Mouse (Mus musculus) adrenal gland, postnatal 14 days (tissue): ENCODE data around the gene Mef2b. TPM values are rescaled to one million over a fixed set of nuclear protein-coding genes. Genes with fewer than 3 reads are reported as not detected.

Experiments used
- DNase-seq: peaks from one replicate; pipeline ENCODE4 v3.0.0; 2021; ENCODE audit warnings: mixed read lengths
- long read RNA-seq, 2 experiments: library from polyadenylated mRNA; stranded (forward); transcript quantifications; one replicate each; pipeline ENCODE4 v2.0.0; 2021
- total RNA-seq: library from RNA; stranded (reverse); gene quantifications from 2 replicates; pipeline ENCODE4 v1.2.3, GENCODE M21; 2021

Gene Mef2b
- total RNA-seq, result 0.41 and 0.56 TPM in 2 replicates
- long read RNA-seq, experiment 1, partial matches to known transcripts, result 0 of 8 reads
- long read RNA-seq, experiment 1, other reads (novel, unspliced or antisense), result 8 of 8 reads
- long read RNA-seq, experiment 2, partial matches to known transcripts, result 0 of 3 reads
- long read RNA-seq, experiment 2, other reads (novel, unspliced or antisense), result 3 of 3 reads

DNA sequence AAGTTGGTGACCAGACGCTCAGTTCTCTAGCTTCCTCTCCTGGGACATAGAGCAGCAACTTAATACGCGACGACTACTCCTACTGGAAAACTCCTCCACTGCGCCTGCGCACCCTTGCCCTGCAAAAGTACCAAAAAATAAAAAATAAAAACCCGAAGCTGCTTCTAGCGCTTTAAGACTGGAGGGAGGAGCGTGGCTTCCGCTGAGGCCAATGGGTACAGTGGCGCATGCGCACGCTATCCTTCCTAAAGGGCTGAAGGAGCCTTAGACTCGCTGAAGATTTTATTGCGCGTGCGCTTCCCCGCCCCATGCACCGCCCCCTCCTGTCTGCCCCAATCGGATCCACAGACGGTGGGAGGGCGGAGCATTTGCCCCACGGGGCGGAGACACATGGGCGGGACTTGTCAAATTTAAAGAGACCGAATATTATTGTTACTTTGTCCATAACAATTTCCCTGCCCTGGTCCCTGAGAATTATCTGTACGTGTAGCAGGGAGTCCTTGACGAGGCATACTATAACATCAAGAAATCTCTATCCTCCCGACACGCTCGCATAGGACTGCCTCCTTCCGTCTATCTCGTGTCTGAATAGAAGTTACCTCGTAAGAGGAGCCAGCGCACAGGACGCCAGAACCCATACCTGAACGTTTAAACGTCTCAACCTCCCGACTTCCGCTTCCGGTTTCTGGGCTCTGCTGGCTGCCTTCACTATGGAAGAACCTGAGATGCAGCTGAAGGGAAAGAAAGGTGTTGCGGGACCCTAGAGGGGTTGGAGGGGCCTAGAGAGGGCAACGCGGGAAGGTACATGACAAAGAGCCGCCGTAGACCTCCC lies at the start of gene Mef2b, which contains the start of the genes Rfxank and Borcs8:
Gene Mef2b, plus strand, starts transcription at position 686 of the 832 bp plus-strand sequence.
Gene Rfxank, minus strand, starts transcription at position 129 of the 832 bp plus-strand sequence.
Gene Borcs8, plus strand, starts transcription at position 474 of the 832 bp plus-strand sequence.
- peak; percentile 99 for DNase-seq

GRCm38 (mm10) chr8:70092786-70093185 lies 46.7 kb upstream of the Mef2b start:
- DNase-seq, result no peak

DNA sequence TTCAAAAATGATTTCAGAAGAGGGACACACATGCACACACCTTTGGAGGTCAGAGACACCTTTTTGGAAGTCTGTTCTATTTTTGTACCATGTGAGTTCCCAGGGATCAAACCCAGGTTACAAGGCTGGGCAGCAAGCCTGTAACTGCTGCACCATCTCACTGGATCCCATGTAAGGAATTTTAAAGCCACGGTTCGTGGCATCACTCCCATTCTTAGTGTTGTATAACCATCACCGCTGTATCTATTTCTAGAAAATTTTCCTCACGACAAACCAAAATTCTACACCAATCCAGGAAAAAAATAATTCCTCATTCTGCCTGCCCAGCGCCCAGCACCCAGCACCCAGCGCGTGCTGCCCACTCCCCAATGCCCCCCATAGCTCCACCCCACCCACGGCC lies 40.2 kb upstream of the Mef2b start:
- DNase-seq, result no peak

GRCm38 (mm10) chr8:70100241-70100640 lies 39.3 kb upstream of the Mef2b start:
- no peak for DNase-seq

DNA sequence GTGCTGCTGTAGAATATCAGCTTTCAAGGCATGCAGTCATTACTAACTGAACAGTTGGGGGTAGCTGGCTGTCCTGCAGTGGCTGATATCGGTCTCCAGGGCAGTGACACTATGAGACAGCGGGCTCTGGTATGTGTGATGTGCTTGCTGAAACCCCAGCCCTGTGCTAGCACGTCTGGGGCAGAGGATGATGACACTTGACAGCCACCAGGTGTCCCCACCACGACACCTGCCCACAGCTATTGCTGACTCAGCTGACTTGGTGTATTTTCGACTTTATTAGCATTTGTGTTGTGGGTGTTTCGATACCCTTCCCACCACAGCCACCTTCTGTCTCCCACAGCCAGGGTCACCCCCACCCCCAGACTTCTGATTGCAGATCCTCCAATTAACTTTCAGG lies 35.0 kb upstream of the Mef2b start:
- DNase-seq, result peak; percentile 61

- no peak for DNase-seq
Measured at GRCm38 (mm10) chr8:70104922-70105321, 34.6 kb upstream of the Mef2b start.

DNA sequence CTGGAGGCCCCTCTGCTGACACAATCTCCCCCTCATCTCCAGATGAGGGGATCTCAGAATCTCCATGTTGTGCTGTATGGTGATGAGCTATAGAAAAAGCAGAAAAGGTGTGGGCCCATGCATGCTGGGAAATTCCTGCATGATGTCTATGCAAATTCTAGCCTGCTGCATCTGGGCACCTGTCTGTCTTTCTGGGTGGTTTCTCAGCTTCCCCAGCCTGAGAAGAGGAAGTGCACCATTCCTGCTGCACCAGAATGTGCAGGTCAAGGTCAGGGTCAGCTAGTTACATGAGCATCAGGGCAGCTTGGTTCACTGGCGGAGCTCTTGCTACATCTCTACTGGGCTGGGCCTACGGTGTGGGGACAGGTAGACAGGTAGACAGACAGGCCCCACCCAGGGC lies 29.1 kb upstream of the Mef2b start:
- no peak for DNase-seq

DNA sequence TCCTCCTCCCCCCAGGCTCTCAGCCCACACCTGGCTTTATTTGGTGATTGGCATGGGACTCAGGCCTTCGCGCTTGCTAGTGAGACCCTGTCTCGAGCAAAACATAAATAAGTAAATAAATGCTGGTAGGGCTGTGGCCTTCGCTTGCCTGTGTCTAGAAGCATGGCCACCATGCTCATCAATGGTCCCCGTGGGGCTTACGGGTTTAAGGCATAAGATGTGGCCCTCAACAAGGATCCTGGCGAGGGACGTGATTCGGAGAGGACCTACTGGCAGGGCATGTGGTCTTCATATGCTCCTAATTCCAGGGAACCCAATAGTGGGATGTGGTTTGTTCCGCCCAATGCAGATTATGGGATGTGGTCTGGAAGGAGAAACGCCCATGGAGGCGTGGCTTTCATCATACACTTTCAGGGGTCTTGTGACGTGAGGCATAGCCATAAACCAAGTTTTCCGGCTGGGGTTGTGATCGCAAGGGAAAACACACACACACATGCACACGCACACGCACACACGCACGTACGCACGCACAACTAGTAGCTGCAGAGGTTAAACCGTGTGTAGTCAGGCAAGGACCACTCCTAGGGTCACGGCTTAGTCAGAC lies 28.2 kb upstream of the Mef2b start:
- no peak for DNase-seq

DNA sequence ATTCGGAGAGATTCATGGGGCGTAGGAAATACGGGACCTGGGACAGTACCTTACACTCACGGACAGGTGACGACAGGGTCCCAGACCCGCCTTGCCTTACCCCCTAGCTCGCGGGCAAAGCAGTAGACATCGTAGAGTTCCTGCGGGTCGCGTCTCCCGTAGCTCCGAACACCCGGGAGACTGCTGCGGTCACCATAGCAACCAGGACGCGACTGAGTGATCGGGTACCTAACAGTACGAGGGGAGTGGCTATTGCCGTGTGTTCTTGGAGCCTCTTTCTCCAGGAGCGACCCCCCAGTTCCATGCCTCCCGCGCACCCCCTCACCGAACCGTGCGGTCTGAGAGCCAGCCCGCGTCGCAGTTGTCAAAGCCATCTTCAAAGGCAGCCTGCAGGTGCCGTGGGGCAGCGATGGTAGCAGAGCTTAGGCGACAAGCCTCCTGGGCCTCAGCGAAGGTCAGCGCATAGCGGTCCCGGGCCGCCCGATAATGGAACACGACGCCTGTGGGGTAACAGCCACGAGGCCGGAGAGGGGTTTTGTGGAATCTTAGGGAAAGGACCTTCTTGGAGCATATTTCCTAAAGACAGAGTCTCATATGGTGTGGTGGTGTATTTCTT lies 27.0 kb upstream of the Mef2b start:
- no peak for DNase-seq

- DNase-seq, result no peak
Measured at GRCm38 (mm10) chr8:70114488-70114887, 25.0 kb upstream of the Mef2b start.

DNA sequence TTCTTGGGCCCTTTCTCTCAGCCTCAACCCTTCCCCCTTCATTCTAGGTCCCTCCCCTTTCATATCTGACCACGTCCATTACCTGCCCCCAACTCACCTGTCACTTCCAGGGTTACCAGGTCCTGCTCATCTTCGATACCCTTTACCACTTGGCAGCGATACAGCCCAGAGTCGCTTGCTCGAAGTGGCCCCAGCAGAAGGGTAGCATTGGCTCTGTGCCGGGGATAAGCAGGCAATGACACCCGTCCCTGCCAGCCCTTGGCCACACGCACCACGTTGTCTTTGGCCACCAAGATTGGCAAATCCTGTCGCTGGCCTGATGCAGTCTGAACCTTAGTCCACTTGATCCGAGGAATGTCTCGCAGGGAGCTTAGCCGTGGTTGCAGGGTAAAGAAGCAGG lies 24.6 kb upstream of the Mef2b start:
- DNase-seq, result peak; percentile 49

DNA sequence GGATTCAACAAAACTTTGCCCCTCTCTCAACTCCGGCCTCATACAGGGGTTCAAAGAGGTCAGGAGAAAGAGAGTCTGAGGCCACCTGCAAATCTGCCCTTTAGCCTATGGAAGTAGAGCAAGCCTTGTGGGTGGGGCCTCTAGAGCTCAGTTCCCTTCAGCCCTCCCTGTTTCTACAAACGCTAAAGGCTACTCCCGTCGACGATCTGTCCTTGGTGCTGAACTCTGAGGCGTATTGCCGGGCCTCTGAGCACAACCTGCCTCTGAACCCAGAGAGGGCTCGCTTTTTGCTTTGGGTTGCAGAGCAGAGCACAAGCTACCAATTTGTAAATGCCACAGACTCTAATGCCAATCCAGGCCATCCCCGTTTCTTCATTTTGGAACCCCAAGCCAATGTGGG lies 21.9 kb upstream of the Mef2b start:
- peak; percentile 71 for DNase-seq

- DNase-seq, result no peak
Measured at GRCm38 (mm10) chr8:70118726-70119700, 20.5 kb upstream of the Mef2b start.

- DNase-seq, result peak; percentile 81
Measured at GRCm38 (mm10) chr8:70120667-70121066, 18.8 kb upstream of the Mef2b start, which contains the start of gene Ncan. TSS of gene Ncan (minus strand) at chr8:70120873.

DNA sequence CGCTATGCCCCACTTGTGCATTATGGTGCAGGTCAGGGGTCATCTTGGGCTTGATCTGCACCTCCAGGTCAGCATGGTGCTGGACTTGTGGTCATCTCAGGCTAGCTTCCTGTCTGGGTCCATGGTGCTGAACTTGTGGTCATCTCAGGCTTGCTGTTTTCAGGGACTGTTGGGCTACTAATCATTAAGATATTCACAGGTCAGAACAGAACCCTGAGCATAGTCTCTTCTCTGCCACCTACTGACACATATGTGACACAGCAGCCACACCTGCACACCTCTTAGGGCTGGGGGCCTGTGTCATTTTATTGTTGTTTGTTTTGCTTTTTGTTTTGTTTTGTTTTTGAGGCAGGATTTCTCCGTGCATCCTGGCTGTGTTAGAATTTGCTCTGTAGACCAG lies 16.6 kb upstream of the Mef2b start:
- no peak for DNase-seq

- DNase-seq, result no peak
Measured at GRCm38 (mm10) chr8:70124992-70125391, 14.5 kb upstream of the Mef2b start.

- peak; percentile 80 for DNase-seq
Measured at GRCm38 (mm10) chr8:70128435-70128834, 11.1 kb upstream of the Mef2b start.

DNA sequence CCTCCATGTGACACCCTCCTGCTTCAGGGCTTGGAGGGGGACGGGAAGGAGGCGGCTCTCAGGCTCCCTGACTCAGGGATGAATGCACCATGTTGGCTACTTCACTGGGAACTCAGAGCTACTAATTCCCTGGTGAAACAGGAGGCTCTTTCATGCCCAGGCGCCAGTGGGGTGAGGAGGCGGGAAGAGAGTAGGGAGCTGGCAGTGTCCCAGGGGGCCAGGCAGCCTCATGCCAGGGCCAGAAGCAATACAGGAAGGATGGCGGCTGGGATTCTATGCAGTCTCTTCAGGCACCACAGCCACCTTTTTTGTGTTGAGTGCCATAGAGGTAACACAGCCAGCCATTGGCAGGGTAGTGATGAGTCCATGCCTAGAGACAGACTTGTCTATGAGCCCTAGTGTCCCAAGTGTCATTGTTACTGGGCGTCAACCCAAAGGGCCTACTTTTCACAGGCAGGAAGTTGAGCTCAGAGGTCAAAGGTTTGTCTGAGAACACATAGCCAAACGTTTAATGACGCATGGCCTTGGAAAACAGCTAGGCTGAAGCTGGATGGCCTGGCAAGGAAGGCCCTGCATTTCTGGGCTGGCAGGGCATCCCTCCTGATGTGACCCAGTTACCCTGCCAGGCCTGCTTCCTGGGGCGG lies 10.1 kb upstream of the Mef2b start:
- DNase-seq, result peak; percentile 64

DNA sequence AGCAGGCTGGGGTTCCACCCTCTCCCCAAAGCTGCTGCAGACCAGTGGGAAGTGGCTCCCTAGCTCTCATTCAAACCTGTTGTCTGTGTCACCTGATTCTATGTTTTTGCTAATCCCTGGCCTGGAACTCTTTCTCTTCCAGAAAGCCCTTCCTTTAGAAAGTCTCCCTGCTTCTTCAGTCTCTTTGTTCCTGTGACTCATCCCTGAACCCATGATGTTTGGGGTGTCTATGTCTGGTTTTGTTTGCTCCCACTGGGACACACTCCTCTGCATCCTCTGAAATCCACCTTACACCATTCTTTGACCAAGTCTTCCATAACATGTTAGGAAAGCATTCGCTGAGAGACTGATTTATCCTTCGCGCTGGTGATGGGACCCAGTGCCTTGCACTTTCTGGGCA lies 9.4 kb upstream of the Mef2b start:
- DNase-seq, result no peak

- DNase-seq, result peak; percentile 92
Measured at GRCm38 (mm10) chr8:70131166-70131883, 8.2 kb upstream of the Mef2b start, which contains the start of gene Nr2c2ap. TSS of gene Nr2c2ap (plus strand) at chr8:70131333.
